Mouse (Mus musculus) heart, embryonic 12.5 days (tissue): ENCODE measurements around the gene Zc3h18. TPM values are rescaled to one million over a fixed set of nuclear protein-coding genes. Genes with fewer than 3 reads are reported as not detected.

Source experiments
- ATAC-seq: fragments of 200-750 bp; cut with Nextera tagmentation; 2 replicates; pipeline ENCODE4 v1.8.0; 2017; ENCODE audit warnings: moderate TSS enrichment, moderate library complexity; ENCODE audit not compliant: insufficient number of reproducible peaks, low FRiP score
- H3K27ac ChIP-seq: fragments of 300-500 bp; sonication (generic); 2 replicates; pipeline ENCODE4 v1.5.1; 2016; ENCODE audit warnings: mild to moderate bottlenecking, moderate library complexity; ENCODE audit not compliant: poor library complexity, severe bottlenecking
- H3K27me3 ChIP-seq: fragments of 300-500 bp; sonication (generic); replicated peaks from 2 replicates; pipeline ENCODE4 v1.6.1; 2016; ENCODE audit warnings: mild to moderate bottlenecking, moderate library complexity
- H3K36me3 ChIP-seq: fragments of 300-500 bp; sonication (generic); 2 replicates; pipeline ENCODE4 v1.6.1; 2016; ENCODE audit warnings: mild to moderate bottlenecking, moderate library complexity
- H3K4me1 ChIP-seq: fragments of 300-500 bp; sonication (generic); replicated peaks from 2 replicates; pipeline ENCODE4 v1.6.1; 2016; ENCODE audit warnings: mild to moderate bottlenecking
- H3K4me2 ChIP-seq: fragments of 300-500 bp; sonication (generic); 2 replicates; pipeline ENCODE4 v1.6.1; 2016; ENCODE audit warnings: mild to moderate bottlenecking, moderate library complexity
- H3K4me3 ChIP-seq: fragments of 300-500 bp; sonication (generic); 2 replicates; pipeline ENCODE4 v1.5.1; 2016; ENCODE audit warnings: mild to moderate bottlenecking
- H3K9ac ChIP-seq: fragments of 300-500 bp; sonication (generic); 2 replicates; pipeline ENCODE4 v1.6.1; 2016; ENCODE audit warnings: mild to moderate bottlenecking, moderate library complexity
- H3K9me3 ChIP-seq: fragments of 300-500 bp; sonication (generic); replicated peaks from 2 replicates; pipeline ENCODE4 v1.6.1; 2016; ENCODE audit warnings: mild to moderate bottlenecking, moderate library complexity
- WGBS: fragments of 180-500 bp; shearing (Covaris S2); methylation state at CpG from one replicate; pipeline ENCODE4 v1.1.7; 2016; 5-methylcytosine and 5-hydroxymethylcytosine counted together
- polyA plus RNA-seq: library from polyadenylated mRNA; unstranded; fragments of >200 nt; fragmentation: Nextera tagmentation; extraction: Ambion mirVana; gene quantifications from 2 replicates; pipeline ENCODE4 v1.2.1, GENCODE M21; 2016

Zc3h18 gene
- polyA plus RNA-seq, 1 experiment from 2014 or later = 43.0 TPM

DNA sequence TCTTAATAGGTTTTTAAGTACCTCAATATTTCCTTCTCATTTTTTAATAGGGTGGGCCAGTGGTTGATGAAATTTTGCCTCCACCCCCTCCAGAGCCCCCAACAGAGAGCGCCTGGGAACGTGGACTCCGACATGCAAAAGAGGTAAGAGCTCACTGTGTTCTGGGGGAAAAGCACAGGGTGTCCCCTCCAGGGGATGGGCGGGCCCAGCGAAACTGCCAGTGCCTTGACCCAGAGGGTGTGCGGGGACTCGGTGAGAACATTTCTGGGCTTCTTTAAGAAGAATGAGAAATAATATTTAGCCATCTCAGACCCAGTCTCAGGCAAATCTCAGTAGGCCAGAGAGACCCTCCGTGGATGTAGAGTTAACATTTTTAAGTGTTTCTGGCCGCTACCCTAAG, 21.8 kb downstream of the Zc3h18 start:
- Histone ChIP-seq H3K4me3 (no peak overlapping the region), H3K27ac (no peak overlapping the region), H3K4me1 (no peaks in the 10 kb centered on the region), H3K9me3 (no peaks in the 10 kb centered on the region), H3K4me2 (no peak overlapping the region), H3K36me3 (peaks cover 83% of the 10 kb centered on the region), H3K27me3 (no peaks in the 10 kb centered on the region), H3K9ac (no peak overlapping the region)
- WGBS = 93% methylated on average over 9 of the region's 9 CpGs
- no peak for ATAC-seq

DNA sequence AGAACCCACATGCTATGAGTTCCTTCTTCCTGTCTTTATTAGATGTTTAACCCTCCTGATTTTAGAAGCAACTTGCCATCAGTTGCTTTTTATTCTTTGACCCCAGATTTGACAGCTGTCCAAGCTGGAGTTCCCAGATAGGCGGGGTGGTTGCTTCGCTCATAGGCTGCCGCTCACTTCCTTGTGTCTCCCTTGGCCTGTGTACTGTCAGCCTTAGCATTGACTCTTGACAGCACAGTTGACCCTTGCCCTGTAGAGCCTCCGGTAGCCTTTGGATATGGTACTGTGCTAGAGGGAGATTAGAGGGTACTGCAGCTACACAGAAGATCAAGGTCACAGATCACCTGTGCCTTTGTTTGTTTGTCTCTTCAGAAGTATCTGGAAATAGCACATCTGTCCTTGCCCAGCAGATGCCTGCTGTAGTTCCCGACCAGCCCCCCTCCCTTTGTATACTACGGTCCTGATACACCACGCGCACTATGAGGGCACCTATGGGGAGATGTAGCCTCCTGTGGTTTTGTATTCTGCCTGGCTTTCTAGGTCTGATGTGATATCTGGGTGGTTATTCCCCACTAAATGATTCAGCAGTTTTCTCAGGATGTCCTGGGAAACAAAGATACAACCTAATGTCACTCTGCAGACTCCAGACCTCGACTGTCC, 28.9 kb downstream of the Zc3h18 start:
- Histone ChIP-seq H3K36me3 (peaks cover 96% of the 10 kb centered on the region), H3K4me3 (no peak overlapping the region), H3K9ac (no peak overlapping the region), H3K9me3 (no peaks in the 10 kb centered on the region), H3K27me3 (no peaks in the 10 kb centered on the region), H3K4me1 (peaks cover 12% of the 10 kb centered on the region), H3K27ac (no peak overlapping the region), H3K4me2 (no peak overlapping the region)
- 58% methylated on average over 9 of the region's 9 CpGs for WGBS
- ATAC-seq = no peak

DNA sequence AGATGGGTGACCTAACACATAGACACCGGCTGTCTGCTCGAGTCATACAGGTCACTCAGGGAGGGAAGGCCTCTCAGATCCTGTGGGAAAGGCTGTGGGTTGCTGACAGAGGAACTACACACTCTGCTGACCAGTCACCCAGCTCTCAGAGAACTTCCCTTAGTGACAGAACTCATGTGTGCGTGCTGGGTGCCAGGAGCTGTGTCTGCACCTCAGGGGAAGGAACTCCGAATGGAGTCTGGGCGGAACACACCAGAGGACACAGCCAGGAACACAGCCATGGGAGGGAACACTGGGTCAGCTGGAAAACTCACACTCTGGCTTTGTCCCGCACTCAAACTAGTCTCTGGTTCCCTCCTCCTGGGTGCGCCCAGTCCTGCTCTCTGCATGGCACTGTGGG, 31.3 kb downstream of the Zc3h18 start:
- WGBS = 91% methylated on average over 7 of the region's 7 CpGs
- Histone ChIP-seq H3K4me2 (no peak overlapping the region), H3K27me3 (no peaks in the 10 kb centered on the region)

DNA sequence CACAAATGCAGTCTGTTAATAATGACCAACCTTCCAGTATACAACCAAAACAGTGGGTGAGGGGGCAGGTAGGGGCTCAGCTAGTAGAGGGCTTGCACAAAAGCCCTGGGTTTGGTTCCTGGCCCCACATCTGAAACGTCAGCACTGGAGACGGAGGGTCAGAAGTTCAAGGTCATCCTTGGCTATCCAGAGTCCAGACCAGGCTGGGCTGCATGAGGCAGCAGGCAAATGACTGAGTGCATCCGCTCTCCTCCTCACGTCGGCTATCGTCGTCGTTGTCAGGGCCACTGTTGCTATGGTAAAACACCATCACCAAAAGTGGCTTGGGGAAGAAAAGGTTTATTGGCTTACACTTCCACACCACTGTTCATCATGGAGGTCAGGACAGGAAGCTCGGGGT, 37.9 kb downstream of the Zc3h18 start:
- H3K9me3 ChIP-seq = no peaks in the 10 kb centered on the region
- ATAC-seq = no peak
- 83% methylated on average over 9 of the region's 9 CpGs for WGBS
- H3K4me1 ChIP-seq = no peaks in the 10 kb centered on the region
- peaks cover 95% of the 10 kb centered on the region for H3K36me3 ChIP-seq
- no peak overlapping the region for H3K4me3 ChIP-seq
- no peak overlapping the region for H3K4me2 ChIP-seq
- H3K9ac ChIP-seq = no peak overlapping the region
- no peaks in the 10 kb centered on the region for H3K27me3 ChIP-seq
- H3K27ac ChIP-seq = no peak overlapping the region

More for the DNA sequence above, 31.3 kb downstream of the Zc3h18 start:
- Histone ChIP-seq H3K9ac (no peak overlapping the region), H3K36me3 (peaks cover 98% of the 10 kb centered on the region), H3K27ac (no peak overlapping the region), H3K9me3 (no peaks in the 10 kb centered on the region), H3K4me3 (no peak overlapping the region), H3K4me1 (peaks cover 12% of the 10 kb centered on the region)
- no peak for ATAC-seq

DNA sequence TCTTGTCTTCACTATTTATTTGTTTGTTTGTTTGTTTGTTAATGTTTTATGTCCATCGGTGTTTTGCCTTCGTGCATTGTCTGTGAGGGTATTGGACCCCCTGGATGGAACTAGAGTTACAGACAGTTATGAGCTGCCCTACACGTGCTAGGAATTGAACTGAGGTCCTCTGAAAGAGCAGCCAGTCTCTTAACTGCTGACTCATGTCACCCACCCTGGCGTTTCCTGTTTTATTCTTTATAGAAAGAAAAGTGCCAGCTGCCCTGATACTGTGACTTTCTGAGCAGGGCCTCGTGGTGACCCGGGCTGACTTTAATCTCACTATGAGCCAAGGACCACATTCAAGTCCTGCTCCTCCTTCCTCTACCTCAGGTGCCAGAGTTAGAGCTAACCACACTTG, 39.1 kb downstream of the Zc3h18 start:
- no peaks in the 10 kb centered on the region for H3K9me3 ChIP-seq
- no peak for ATAC-seq
- H3K36me3 ChIP-seq = peaks cover 82% of the 10 kb centered on the region
- no peak overlapping the region for H3K27ac ChIP-seq
- no peaks in the 10 kb centered on the region; the same call in 1 of the 2 replicates for H3K4me1 ChIP-seq
- no peaks in the 10 kb centered on the region for H3K27me3 ChIP-seq
- no peak overlapping the region for H3K4me3 ChIP-seq
- H3K9ac ChIP-seq = no peak overlapping the region
- no peak overlapping the region for H3K4me2 ChIP-seq
- WGBS = 86% methylated on average over 6 of the region's 6 CpGs

DNA sequence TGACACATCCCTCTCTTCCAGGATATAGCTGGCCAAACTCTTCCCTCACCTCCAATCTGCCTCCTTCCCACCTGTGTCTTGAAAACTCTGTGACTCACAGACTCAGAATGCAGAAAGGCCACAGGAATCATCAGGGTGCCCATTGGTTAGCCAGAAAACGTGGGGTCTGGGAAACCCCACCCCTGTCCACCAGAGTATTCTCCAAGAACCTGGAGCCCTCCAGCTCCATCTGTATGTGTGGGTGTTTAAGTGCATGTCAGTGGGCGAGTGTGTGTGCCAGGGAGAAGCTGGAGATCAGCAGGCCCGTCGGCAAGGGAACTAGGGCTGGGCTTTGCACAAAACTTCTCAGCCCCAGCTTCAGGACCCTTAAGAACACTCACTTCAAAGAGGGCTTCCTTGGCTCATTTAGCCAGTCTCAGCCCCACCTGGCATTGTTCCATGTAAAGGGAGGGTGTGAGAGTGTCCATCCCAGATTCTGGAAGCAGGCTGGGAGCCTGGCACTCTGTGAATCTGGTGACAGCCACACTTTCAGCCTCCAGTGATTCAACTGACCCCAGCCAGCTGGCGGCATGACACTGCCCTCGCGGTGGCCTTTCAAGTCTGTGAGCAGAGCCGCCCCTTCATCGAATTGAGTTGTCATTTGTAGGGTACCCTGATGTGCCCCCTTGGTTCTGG, 43.6 kb downstream of the Zc3h18 start:
- Histone ChIP-seq H3K9ac (no peak overlapping the region), H3K4me3 (no peak overlapping the region), H3K36me3 (peaks cover 41% of the 10 kb centered on the region), H3K27me3 (no peaks in the 10 kb centered on the region), H3K4me2 (no peak overlapping the region), H3K4me1 (peaks cover 11% of the 10 kb centered on the region), H3K9me3 (no peaks in the 10 kb centered on the region), H3K27ac (no peak overlapping the region)
- ATAC-seq = no peak
- 65% methylated on average over 9 of the region's 9 CpGs for WGBS

DNA sequence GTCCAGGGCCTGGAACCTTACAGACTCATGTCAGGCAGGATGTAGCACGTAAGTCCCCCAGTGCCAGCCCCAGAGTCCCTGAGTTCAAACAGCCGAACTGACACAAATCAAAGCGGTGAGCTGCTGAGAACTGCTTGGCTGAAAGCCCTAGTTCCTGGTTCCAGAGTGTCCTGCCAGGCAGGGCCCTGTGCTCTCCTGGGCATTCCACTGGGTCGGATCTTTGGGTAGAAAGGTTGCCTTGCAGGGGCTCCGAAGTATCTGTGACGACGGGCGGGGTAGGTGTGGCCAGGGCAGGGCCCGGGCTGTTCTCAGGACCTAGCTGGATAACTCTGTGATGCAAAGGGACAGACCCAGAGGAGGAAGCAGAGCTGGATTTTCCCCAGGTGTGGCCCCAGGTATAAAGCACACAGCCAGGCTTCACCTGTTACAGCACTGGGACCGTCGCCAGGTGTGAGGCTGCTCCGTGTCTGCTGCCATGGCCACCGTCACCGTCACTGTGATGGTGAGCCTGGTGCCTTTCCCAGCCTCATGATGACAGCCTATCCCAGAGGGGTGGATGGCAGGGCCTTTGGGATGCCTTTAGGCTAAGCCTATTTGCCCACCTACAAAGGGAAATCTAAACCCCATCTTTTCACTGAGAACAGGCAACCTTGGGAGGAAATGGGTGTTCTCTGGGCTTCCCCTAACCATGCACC, 45.1 kb downstream of the Zc3h18 start, which contains the start of gene Il17c:
TSS of gene Il17c (plus strand) at position 645 of the 695 bp plus-strand sequence.
- ATAC-seq = no peak
- H3K4me1 ChIP-seq = peaks cover 11% of the 10 kb centered on the region
- no peak within 1 kb of the TSS for H3K4me2 ChIP-seq
- H3K9me3 ChIP-seq = no peaks in the 10 kb centered on the region
- peaks cover 39% of the 10 kb centered on the region for H3K36me3 ChIP-seq
- no peaks in the 10 kb centered on the region for H3K27me3 ChIP-seq
- H3K27ac ChIP-seq = no peak within 1 kb of the TSS
- 78% methylated on average over 14 of the region's 14 CpGs for WGBS
- H3K4me3 ChIP-seq = no peak within 1 kb of the TSS
- H3K9ac ChIP-seq = no peak within 1 kb of the TSS

DNA sequence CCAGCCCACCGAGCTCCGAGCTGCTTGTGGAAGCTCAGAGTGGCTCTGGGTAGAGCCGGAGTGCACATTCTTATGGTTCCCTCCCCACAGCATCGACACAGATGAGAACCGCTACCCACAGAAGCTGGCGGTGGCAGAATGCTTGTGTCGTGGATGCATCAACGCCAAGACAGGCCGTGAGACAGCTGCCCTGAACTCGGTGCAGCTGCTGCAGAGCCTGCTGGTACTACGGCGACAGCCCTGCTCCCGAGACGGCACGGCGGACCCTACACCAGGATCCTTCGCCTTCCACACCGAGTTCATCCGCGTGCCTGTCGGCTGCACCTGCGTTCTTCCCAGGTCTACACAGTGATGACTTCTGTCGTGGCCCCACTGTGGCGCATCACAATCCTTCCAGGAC, 46.8 kb downstream of the Zc3h18 start:
- no peak overlapping the region for H3K9ac ChIP-seq
- no peak overlapping the region for H3K4me3 ChIP-seq
- 85% methylated on average over 24 of the region's 24 CpGs for WGBS
- H3K4me1 ChIP-seq = peaks cover 11% of the 10 kb centered on the region
- H3K36me3 ChIP-seq = peaks cover 30% of the 10 kb centered on the region
- no peaks in the 10 kb centered on the region for H3K27me3 ChIP-seq
- H3K4me2 ChIP-seq = no peak overlapping the region
- no peak for ATAC-seq
- H3K27ac ChIP-seq = no peak overlapping the region
- H3K9me3 ChIP-seq = no peaks in the 10 kb centered on the region

DNA sequence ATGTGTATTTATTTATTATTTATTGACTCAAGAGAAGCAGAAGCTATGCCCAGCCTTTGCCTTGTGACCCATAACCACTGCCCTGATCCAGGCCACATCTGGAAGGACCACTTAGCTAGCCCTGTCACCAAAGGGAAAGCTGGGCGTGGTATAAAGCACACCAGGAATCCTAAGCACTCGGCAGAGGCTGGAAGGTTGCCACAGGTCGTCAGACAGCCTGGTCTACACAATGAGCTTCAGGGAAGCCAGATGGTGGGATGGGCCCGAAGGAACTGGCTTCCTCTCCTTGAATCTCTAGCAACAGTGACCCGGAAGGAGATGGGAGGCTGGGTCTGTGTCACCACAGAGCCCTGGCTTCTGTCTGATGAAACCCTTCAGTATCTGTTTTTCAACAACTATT, 47.2 kb downstream of the Zc3h18 start:
- Histone ChIP-seq H3K4me2 (no peak overlapping the region), H3K27ac (no peak overlapping the region), H3K27me3 (no peaks in the 10 kb centered on the region), H3K4me1 (peaks cover 11% of the 10 kb centered on the region), H3K36me3 (peaks cover 25% of the 10 kb centered on the region), H3K4me3 (no peak overlapping the region), H3K9ac (no peak overlapping the region), H3K9me3 (no peaks in the 10 kb centered on the region)
- no peak for ATAC-seq
- 32% methylated on average over 5 of the region's 5 CpGs for WGBS

DNA sequence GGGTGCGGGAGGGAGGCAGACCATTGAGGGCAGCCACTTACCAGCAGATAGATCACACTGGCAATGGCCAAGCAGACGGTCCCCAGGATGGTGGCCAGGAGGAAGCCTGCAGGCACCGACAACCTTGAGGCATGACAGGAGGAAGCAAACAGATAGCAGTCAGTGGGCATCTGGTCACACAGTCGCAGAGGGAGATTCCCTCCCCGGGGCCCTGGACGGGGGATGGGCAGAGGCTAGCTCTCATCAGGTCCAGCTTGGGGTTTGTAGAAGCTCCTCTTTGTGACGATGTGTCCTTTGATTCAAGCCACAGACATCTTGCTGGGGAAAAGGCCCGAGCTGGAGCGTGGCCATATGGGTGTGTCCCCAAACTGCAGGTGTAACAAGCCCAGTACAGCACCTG, 49.7 kb downstream of the Zc3h18 start:
- Histone ChIP-seq H3K36me3 (peaks cover 23% of the 10 kb centered on the region), H3K4me2 (no peak overlapping the region), H3K27me3 (no peaks in the 10 kb centered on the region), H3K9me3 (no peaks in the 10 kb centered on the region), H3K4me1 (peaks cover 16% of the 10 kb centered on the region), H3K27ac (no peak overlapping the region), H3K9ac (no peak overlapping the region), H3K4me3 (no peak overlapping the region)
- WGBS = 59% methylated on average over 9 of the region's 9 CpGs
- ATAC-seq = no peak

DNA sequence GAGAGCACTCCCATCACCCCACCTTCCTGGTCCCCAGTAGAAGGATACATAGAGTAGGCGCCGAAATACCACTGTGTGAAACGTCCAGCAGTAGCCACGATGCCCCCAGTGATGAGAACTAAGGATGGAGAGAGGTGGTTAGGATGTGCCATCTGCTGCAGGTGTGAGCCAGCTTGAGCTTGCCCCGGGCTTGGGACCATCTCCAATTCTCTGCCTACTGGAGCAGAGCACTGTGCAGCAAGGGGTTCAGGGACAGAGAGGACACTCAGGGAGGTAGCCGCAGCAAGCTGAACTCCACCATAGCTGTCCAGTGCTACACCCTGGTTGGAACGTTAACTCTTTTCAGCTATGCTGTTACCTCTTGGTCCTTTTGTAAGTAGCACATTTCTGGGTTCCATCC, 51.2 kb downstream of the Zc3h18 start:
- 77% methylated on average over 7 of the region's 7 CpGs for WGBS
- Histone ChIP-seq H3K27me3 (no peaks in the 10 kb centered on the region), H3K4me2 (no peak overlapping the region)

More for the DNA sequence above, 51.2 kb downstream of the Zc3h18 start:
- Histone ChIP-seq H3K9ac (no peak overlapping the region), H3K4me1 (peaks cover 29% of the 10 kb centered on the region), H3K27ac (no peak overlapping the region), H3K9me3 (no peaks in the 10 kb centered on the region), H3K36me3 (peaks cover 23% of the 10 kb centered on the region), H3K4me3 (no peak overlapping the region)
- ATAC-seq = no peak
